Mouse (Mus musculus) neural tube, embryonic 14.5 days (tissue): ENCODE data around the gene Msl2. TPM values are rescaled to one million over a fixed set of nuclear protein-coding genes. Genes with fewer than 3 reads are reported as not detected.

Source experiments
- ATAC-seq: fragments of 200-750 bp; cut with Nextera tagmentation; 2 replicates; pipeline ENCODE4 v1.8.0; 2017; ENCODE audit warnings: low read depth, mild to moderate bottlenecking, moderate TSS enrichment, moderate library complexity
- H3K27ac ChIP-seq: fragments of 300-500 bp; sonication (generic); 2 replicates; pipeline ENCODE4 v1.5.1; 2014; ENCODE audit warnings: low read depth, mild to moderate bottlenecking, control low read depth, low read length, moderate library complexity, mixed read lengths
- H3K27me3 ChIP-seq: fragments of 300-500 bp; sonication (generic); 2 replicates; pipeline ENCODE4 v1.6.1; 2014; ENCODE audit warnings: low read length; ENCODE audit not compliant: control insufficient read depth, insufficient read depth
- H3K36me3 ChIP-seq: fragments of 300-500 bp; sonication (generic); 2 replicates; pipeline ENCODE4 v1.6.1; 2014; ENCODE audit warnings: low read length, mixed read lengths; ENCODE audit not compliant: control insufficient read depth, insufficient read depth
- H3K4me1 ChIP-seq: fragments of 300-500 bp; sonication (generic); 2 replicates; pipeline ENCODE4 v1.6.1; 2014; ENCODE audit warnings: low read length; ENCODE audit not compliant: control insufficient read depth, insufficient read depth
- H3K4me2 ChIP-seq: fragments of 300-500 bp; sonication (generic); 2 replicates; pipeline ENCODE4 v1.6.1; 2014; ENCODE audit warnings: mild to moderate bottlenecking, low read depth, low read length, control low read depth
- H3K4me3 ChIP-seq: fragments of 300-500 bp; sonication (generic); 2 replicates; pipeline ENCODE4 v1.5.1; 2014; ENCODE audit warnings: low read depth, low read length, control low read depth, mixed read lengths
- H3K9ac ChIP-seq: fragments of 300-500 bp; sonication (generic); replicated peaks from 2 replicates; pipeline ENCODE4 v1.6.1; 2014; ENCODE audit warnings: low read depth, mild to moderate bottlenecking, control low read depth, low read length, mixed read lengths
- H3K9me3 ChIP-seq: fragments of 300-500 bp; sonication (generic); 2 replicates; pipeline ENCODE4 v1.6.1; 2016; ENCODE audit warnings: low read length; ENCODE audit not compliant: control insufficient read depth
- WGBS: fragments of 180-500 bp; shearing (Covaris S2); extraction: QIAGEN DNeasy Blood & Tissue Kit; methylation state at CpG from one replicate; pipeline ENCODE4 v1.1.7; 2014; 5-methylcytosine and 5-hydroxymethylcytosine counted together
- polyA plus RNA-seq: library from polyadenylated mRNA; unstranded; fragments of >200 nt; fragmentation: Nextera tagmentation; extraction: Ambion mirVana; gene quantifications from 2 replicates; pipeline ENCODE4 v1.2.1, GENCODE M21; 2014

Gene Msl2
- polyA plus RNA-seq, 1 experiment from 2014 or later = 7.8 TPM

DNA sequence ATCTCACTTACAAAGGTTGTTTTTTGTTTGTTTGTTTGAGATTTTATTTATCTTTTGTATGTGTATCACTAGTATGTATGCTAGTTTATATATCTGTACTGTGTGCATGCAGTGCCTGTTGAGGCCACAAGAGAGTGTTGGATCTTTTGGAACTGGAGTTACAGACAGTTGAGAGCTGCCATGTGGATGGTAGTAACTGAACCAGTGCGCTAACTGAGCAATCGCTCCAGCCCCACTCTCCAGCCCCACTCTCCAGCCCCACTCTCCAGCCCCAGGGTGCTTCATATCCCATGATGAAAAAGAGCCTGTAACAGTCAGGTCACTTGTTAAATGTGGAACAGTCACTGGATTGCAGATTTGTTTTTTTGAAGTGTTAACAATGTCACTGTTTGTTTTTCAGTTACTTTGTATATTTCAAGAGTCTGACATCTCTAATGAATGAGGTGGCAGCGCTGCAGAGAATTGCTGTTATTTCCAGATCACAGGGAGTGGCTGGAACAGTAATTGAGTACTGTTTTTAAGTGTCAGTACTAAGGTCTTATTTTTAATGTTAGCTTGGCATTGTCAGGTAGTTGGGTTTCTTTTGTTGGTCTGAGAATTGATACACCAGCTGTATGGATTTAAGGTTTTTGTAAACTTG lies 6.3 kb downstream of the Msl2 start:
- H3K4me2 ChIP-seq = peak overlapping the region; percentile 24; the same call in 1 of the 2 replicates
- H3K27ac ChIP-seq = no peak overlapping the region
- no peak for ATAC-seq

DNA sequence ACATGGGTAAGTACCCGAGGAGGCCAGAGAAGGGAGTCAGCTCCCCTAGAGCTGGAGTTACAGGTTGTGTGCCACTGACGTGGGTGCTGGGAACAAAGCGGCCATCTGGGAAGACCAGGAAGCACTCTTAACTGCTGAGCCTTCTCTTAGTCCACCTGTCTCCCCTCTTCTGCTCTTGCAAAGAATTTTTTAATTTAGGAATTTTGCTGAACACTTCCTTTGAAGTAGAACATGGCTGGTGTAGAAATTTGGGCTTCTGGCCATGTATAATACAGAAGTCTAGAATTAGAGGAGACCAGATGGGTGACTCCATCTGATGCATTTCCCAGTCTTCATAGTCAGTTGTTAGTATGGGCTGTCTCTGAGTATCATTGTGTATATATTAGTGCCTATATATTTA lies 9.8 kb downstream of the Msl2 start:
- Histone ChIP-seq H3K27ac (no peak overlapping the region), H3K4me2 (no peak overlapping the region), H3K36me3 (no peaks in the 10 kb centered on the region), H3K4me3 (no peak overlapping the region), H3K27me3 (no peaks in the 10 kb centered on the region), H3K9ac (no peak overlapping the region), H3K4me1 (peaks cover 16% of the 10 kb centered on the region), H3K9me3 (no peaks in the 10 kb centered on the region)
- 90% methylated on average over 3 of the region's 3 CpGs for WGBS
- ATAC-seq = no peak

More for the DNA sequence above, 6.3 kb downstream of the Msl2 start:
- no peaks in the 10 kb centered on the region for H3K27me3 ChIP-seq
- no peaks in the 10 kb centered on the region for H3K36me3 ChIP-seq
- H3K4me3 ChIP-seq = no peak overlapping the region
- no peak overlapping the region for H3K9ac ChIP-seq
- H3K9me3 ChIP-seq = no peaks in the 10 kb centered on the region
- WGBS = 63% methylated on average over 3 of the region's 3 CpGs
- peaks cover 29% of the 10 kb centered on the region for H3K4me1 ChIP-seq

DNA sequence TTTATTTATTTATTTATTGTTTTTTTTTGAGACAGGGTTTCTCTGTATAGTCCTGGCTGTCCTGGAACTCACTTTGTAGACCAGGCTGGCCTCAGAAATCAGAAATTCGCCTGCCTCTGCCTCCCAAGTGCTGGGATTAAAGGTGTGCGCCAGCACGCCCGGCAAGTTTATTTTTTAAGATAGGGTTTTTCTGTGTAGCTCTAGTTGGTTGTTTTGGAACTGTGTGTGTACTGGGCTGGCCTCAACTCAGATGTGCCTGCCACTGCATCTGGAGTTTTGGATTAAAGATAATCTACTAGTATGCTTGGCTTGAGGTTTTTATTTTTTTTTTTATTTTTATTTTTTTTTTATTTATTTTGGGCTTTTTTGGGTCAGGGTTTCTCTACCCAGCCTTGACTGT lies 21.5 kb downstream of the Msl2 start:
- ATAC-seq = no peak
- Histone ChIP-seq H3K4me1 (no peaks in the 10 kb centered on the region), H3K4me3 (no peak overlapping the region), H3K9ac (no peak overlapping the region), H3K4me2 (no peak overlapping the region), H3K36me3 (no peaks in the 10 kb centered on the region), H3K9me3 (0 out of 2 replicates have a peak, but pooled peaks cover 2% of the 10 kb centered on the region), H3K27me3 (no peaks in the 10 kb centered on the region), H3K27ac (no peak overlapping the region)
- WGBS = 93% methylated on average over 4 of the region's 4 CpGs

DNA sequence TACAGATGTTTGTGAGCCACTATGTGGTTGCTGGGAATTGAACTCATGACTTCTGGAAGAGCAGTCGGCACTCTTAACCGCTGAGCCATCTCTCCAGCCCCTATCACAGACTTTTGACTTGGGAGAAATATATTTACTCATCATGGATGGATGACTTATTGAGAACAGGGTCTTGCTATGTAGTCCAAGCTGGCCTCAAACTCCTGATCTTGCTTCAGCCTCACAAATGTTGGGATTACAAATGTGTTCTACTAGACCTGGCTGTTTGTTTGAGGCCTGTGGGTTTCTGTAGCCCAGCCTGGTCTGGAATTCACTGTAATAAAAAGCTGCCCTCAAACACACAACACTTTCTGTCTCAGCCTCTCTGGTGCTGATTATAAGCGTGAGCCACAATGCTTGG lies 22.6 kb downstream of the Msl2 start:
- no peaks in the 10 kb centered on the region for H3K4me1 ChIP-seq
- no peak overlapping the region for H3K4me2 ChIP-seq
- H3K9ac ChIP-seq = no peak overlapping the region
- H3K27me3 ChIP-seq = no peaks in the 10 kb centered on the region
- H3K27ac ChIP-seq = no peak overlapping the region
- 0 out of 2 replicates have a peak, but pooled peaks cover 2% of the 10 kb centered on the region for H3K9me3 ChIP-seq
- H3K4me3 ChIP-seq = no peak overlapping the region
- ATAC-seq = no peak
- WGBS = 98% methylated on average over 3 of the region's 3 CpGs
- no peaks in the 10 kb centered on the region for H3K36me3 ChIP-seq

DNA sequence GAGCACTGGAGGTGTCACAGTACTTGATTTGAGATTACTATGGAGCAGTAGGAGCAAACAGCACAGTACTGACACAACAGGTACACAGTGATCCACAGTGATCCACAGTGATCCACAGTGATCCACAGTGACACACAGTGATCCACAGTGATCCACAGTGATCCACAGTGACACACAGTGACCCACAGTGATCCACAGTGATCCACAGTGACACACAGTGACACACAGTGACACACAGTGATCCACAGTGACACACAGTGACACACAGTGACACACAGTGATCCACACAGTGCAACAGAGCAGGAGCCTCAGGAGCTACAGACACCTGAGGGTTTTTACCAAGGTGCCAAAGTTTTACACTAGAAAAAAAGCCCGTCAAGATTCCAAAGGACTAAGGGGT lies 23.6 kb downstream of the Msl2 start:
- Histone ChIP-seq H3K4me3 (no peak overlapping the region), H3K9me3 (0 out of 2 replicates have a peak, but pooled peaks cover 2% of the 10 kb centered on the region), H3K4me2 (no peak overlapping the region), H3K27me3 (no peaks in the 10 kb centered on the region), H3K36me3 (no peaks in the 10 kb centered on the region), H3K9ac (no peak overlapping the region), H3K27ac (no peak overlapping the region), H3K4me1 (no peaks in the 10 kb centered on the region)
- WGBS = 87% methylated on average over 1 of the region's 1 CpGs
- no peak for ATAC-seq

DNA sequence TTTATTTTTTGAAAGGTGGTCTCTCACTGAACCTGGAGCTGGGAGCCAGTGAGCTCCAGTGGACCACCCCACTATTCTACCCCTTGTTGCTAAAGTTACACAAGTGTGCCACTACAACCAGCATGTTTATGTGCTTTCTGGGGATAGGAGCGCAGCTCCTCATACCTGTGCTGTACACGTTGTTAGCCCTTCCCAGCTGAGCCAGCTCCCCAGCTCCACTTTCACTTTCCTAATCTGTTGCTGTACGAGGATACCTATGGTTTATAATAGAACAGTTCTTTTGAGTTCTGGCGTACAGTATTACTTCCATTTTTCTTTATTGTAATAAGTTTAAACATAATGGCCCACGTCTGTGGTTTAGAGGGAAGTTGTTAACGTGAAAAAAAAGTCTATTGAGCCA lies 25.5 kb downstream of the Msl2 start:
- 0 out of 2 replicates have a peak, but pooled peaks cover 2% of the 10 kb centered on the region for H3K9me3 ChIP-seq
- no peaks in the 10 kb centered on the region for H3K27me3 ChIP-seq
- ATAC-seq = no peak
- no peaks in the 10 kb centered on the region for H3K4me1 ChIP-seq
- no peak overlapping the region for H3K4me3 ChIP-seq
- H3K9ac ChIP-seq = no peak overlapping the region
- WGBS = 91% methylated on average over 6 of the region's 6 CpGs
- no peak overlapping the region for H3K27ac ChIP-seq
- no peaks in the 10 kb centered on the region for H3K36me3 ChIP-seq
- no peak overlapping the region for H3K4me2 ChIP-seq

DNA sequence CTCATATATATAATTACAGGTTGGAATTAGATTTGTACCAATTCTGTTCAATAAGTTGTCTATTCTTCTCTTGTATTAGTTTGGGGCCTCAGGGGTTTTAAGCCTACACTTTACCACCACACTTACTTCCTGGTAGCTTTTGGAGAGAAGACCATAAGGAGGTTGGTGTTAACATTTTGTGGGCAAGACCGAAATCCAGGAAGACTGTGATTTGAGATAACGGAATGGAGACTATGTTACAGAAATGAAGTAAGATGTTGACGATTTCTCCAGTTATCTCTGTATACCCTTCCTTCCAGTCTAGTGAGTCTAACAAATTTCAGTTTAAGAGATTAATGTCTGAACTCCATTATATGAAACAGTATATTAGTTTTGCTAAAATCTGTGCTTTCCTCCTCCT lies 26.3 kb downstream of the Msl2 start:
- no peak for ATAC-seq
- H3K9ac ChIP-seq = no peak overlapping the region
- 94% methylated on average over 3 of the region's 3 CpGs for WGBS
- H3K4me1 ChIP-seq = no peaks in the 10 kb centered on the region
- no peak overlapping the region for H3K4me2 ChIP-seq
- 0 out of 2 replicates have a peak, but pooled peaks cover 4% of the 10 kb centered on the region for H3K36me3 ChIP-seq
- H3K9me3 ChIP-seq = 0 out of 2 replicates have a peak, but pooled peaks cover 2% of the 10 kb centered on the region
- H3K27ac ChIP-seq = no peak overlapping the region
- no peak overlapping the region for H3K4me3 ChIP-seq
- no peaks in the 10 kb centered on the region for H3K27me3 ChIP-seq

DNA sequence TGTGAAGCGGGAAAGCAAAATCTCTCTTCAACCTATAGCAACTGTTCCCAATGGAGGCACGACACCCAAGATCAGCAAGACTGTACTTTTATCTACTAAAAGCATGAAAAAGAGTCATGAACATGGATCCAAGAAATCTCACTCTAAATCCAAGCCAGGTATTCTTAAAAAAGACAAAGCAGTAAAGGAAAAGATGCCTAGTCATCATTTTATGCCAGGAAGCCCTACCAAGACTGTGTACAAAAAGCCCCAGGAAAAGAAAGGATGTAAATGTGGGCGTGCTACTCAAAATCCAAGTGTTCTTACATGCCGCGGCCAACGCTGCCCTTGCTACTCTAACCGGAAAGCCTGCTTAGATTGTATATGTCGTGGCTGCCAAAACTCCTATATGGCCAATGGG lies 27.6 kb downstream of the Msl2 start:
- 0 out of 2 replicates have a peak, but pooled peaks cover 2% of the 10 kb centered on the region for H3K9me3 ChIP-seq
- no peak overlapping the region for H3K27ac ChIP-seq
- 97% methylated on average over 8 of the region's 8 CpGs for WGBS
- H3K4me1 ChIP-seq = no peaks in the 10 kb centered on the region
- no peaks in the 10 kb centered on the region for H3K27me3 ChIP-seq
- no peak overlapping the region for H3K4me2 ChIP-seq
- H3K36me3 ChIP-seq = 0 out of 2 replicates have a peak, but pooled peaks cover 4% of the 10 kb centered on the region
- H3K4me3 ChIP-seq = no peak overlapping the region
- ATAC-seq = no peak
- H3K9ac ChIP-seq = no peak overlapping the region

DNA sequence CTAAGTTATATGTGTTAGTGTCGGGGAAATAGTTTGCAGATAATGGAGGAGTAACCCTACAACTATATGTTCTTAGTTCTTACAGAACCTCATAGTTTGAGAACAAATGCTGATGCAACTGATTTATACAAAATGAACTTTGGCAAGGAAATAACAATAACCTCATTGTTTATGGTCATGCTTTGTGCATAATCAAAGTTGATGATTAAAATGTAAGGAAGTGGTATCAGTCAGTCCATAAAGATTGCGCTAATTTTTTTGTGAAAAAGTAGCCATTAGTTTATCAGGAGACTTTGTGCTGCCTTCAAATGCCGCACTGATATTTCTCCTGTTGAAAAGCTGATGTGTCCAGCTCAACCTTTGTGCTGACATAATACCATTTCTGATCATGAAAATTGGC lies 28.4 kb downstream of the Msl2 start:
- Histone ChIP-seq H3K36me3 (0 out of 2 replicates have a peak, but pooled peaks cover 4% of the 10 kb centered on the region), H3K27me3 (no peaks in the 10 kb centered on the region), H3K4me3 (no peak overlapping the region), H3K9me3 (0 out of 2 replicates have a peak, but pooled peaks cover 2% of the 10 kb centered on the region), H3K9ac (no peak overlapping the region), H3K4me2 (no peak overlapping the region), H3K4me1 (no peaks in the 10 kb centered on the region), H3K27ac (no peak overlapping the region)
- no peak for ATAC-seq
- 97% methylated on average over 3 of the region's 3 CpGs for WGBS
